ENCODE assay signal across 9 mouse cellular contexts in genomic region chr8:71952489-71952888, GRCm38 (mm10). TPM values are rescaled to one million over a fixed set of nuclear protein-coding genes. Genes with fewer than 3 reads are reported as not detected.
A peak's percentile ranks its signal among the peaks of the same experiment; 100 is the strongest.
DNase-seq lines count a peak whose midpoint lies in the region; ATAC-seq and TF ChIP-seq lines count a peak whose summit lies in the region.
"Had no signal": no experiment of that assay in that cellular context is flagged by ENCODE, and none has a peak within 500 bp of the region (broad histone marks: within the 10 kb centered on the region; RNA-seq: fewer than 3 reads in every experiment).

No protein-coding gene starts in this region.

- no peak overlapping the region for H3K9ac ChIP-seq in limb, embryonic 11.5 days (ENCODE audit: low read length)
- H3K9ac ChIP-seq in ES-E14 (ENCODE audit: insufficient read depth, low read depth, low read length, poor library complexity, severe bottlenecking): peak overlapping the region; percentile 91; the same call in 1 of the 2 replicates
- no peak overlapping the region for H3K9ac ChIP-seq in embryonic facial prominence, embryonic 14.5 days (ENCODE audit: low read depth, low read length)
- no peak overlapping the region for H3K9ac ChIP-seq in liver, embryonic 15.5 days

- no peaks in the 10 kb centered on the region for H3K27me3 ChIP-seq in limb, embryonic 11.5 days (ENCODE audit: control insufficient read depth, insufficient read depth, low read length)
- H3K27me3 ChIP-seq in limb, embryonic 10.5 days (ENCODE audit: low read depth, poor library complexity, severe bottlenecking): no peaks in the 10 kb centered on the region
- no peaks in the 10 kb centered on the region for H3K27me3 ChIP-seq in embryonic facial prominence, embryonic 14.5 days (replicated peaks; ENCODE audit: control insufficient read depth, insufficient read depth, low read length)
- H3K27me3 ChIP-seq in liver, embryonic 15.5 days: peaks cover 6% of the 10 kb centered on the region; the same call in 1 of the 2 replicates

- DNase-seq in limb, embryonic 11.5 days (ENCODE audit: low spot score): peak; percentile 18
- no peak for DNase-seq in limb, embryonic 10.5 days (ENCODE audit: low spot score)
- no peak for DNase-seq in ES-E14 (ENCODE audit: low read depth, low spot score)
- no peak for DNase-seq in embryonic facial prominence, embryonic 14.5 days (ENCODE audit: low spot score)
- DNase-seq in cerebellum, adult 11-12 months: no peak
- DNase-seq in layer of hippocampus, adult 18-20 months (ENCODE audit: low spot score in 2 of 2): no peak
- no peak for DNase-seq in kidney, postnatal 4 days
- DNase-seq: left cerebral cortex, postnatal 4 days had no signal

- ATAC-seq in limb, embryonic 11.5 days (ENCODE audit: insufficient number of reproducible peaks, low FRiP score, low TSS enrichment, low read depth): no peak
- ATAC-seq in embryonic facial prominence, embryonic 14.5 days (ENCODE audit: low read depth): no peak
- ATAC-seq in liver, embryonic 15.5 days (ENCODE audit: insufficient read depth): no peak

- no peak overlapping the region for H3K4me2 ChIP-seq in limb, embryonic 11.5 days (ENCODE audit: low read depth, severe bottlenecking)
- peak overlapping the region; percentile 69; the same call in 1 of the 2 replicates for H3K4me2 ChIP-seq in embryonic facial prominence, embryonic 14.5 days (ENCODE audit: low read depth, low read length)
- H3K4me2 ChIP-seq in liver, embryonic 15.5 days: peak overlapping the region; percentile 74; the same call in 1 of the 2 replicates

- H3K4me1 ChIP-seq in limb, embryonic 11.5 days (ENCODE audit: control insufficient read depth, insufficient read depth, low read length): no peaks in the 10 kb centered on the region
- H3K4me1 ChIP-seq in limb, embryonic 10.5 days: peaks cover 15% of the 10 kb centered on the region
- peaks cover 3% of the 10 kb centered on the region in 2 experiments; a peak in 1 of 4 replicates for H3K4me1 ChIP-seq in ES-E14 (ENCODE audit: control insufficient read depth in 2 of 2, insufficient read depth in 2 of 2, low read length in 2 of 2, poor library complexity in 1 of 2)
- peaks cover 6% of the 10 kb centered on the region for H3K4me1 ChIP-seq in embryonic facial prominence, embryonic 14.5 days (ENCODE audit: control insufficient read depth, insufficient read depth, low read length)
- peaks cover 26% of the 10 kb centered on the region for H3K4me1 ChIP-seq in liver, embryonic 15.5 days (replicated peaks)

- H3K27ac ChIP-seq in limb, embryonic 11.5 days (replicated peaks; ENCODE audit: low read depth, low read length): no peak overlapping the region
- no peak overlapping the region for H3K27ac ChIP-seq in limb, embryonic 10.5 days
- peak overlapping the region; percentile 66; the same call in 1 of the 2 replicates for H3K27ac ChIP-seq in ES-E14 (ENCODE audit: insufficient read depth, low read depth, low read length, poor library complexity, severe bottlenecking)
- H3K27ac ChIP-seq in embryonic facial prominence, embryonic 14.5 days (replicated peaks; ENCODE audit: low read depth, low read length): no peak overlapping the region
- no peak overlapping the region for H3K27ac ChIP-seq in liver, embryonic 15.5 days (replicated peaks)

- H3K4me3 ChIP-seq in limb, embryonic 11.5 days (ENCODE audit: low read depth, low read length): no peak overlapping the region
- no peak overlapping the region for H3K4me3 ChIP-seq in limb, embryonic 10.5 days
- peak overlapping the region; percentile 77 to 88; a peak in 3 of 4 replicates for H3K4me3 ChIP-seq in ES-E14 (ENCODE audit: insufficient read depth in 1 of 2, low read depth in 1 of 2, low read length in 2 of 2, poor library complexity in 1 of 2, severe bottlenecking in 1 of 2)
- no peak overlapping the region for H3K4me3 ChIP-seq in embryonic facial prominence, embryonic 14.5 days (ENCODE audit: low read depth, low read length)
- H3K4me3 ChIP-seq in liver, embryonic 15.5 days (replicated peaks): no peak overlapping the region

- in situ Hi-C loops in ES-E14 (cut with MboI; ENCODE audit: low sequenced_read_pairs in 2 of 2, unreplicated experiment in 2 of 2): no loop called here

- H3K36me3 ChIP-seq in limb, embryonic 11.5 days (ENCODE audit: control insufficient read depth, insufficient read depth, low read length): no peaks in the 10 kb centered on the region; the same call in 1 of the 2 replicates
- H3K36me3 ChIP-seq in limb, embryonic 10.5 days: peaks cover 37% of the 10 kb centered on the region
- H3K36me3 ChIP-seq in ES-E14 (ENCODE audit: control insufficient read depth, insufficient read depth, low read length, poor library complexity, severe bottlenecking): peaks cover 3% of the 10 kb centered on the region
- peaks cover 15% of the 10 kb centered on the region; the same call in 1 of the 2 replicates for H3K36me3 ChIP-seq in embryonic facial prominence, embryonic 14.5 days (ENCODE audit: control insufficient read depth, insufficient read depth, low read length)
- peaks cover 7% of the 10 kb centered on the region; the same call in 1 of the 2 replicates for H3K36me3 ChIP-seq in liver, embryonic 15.5 days (replicated peaks)

- 97% methylated on average over 1 of the region's 1 CpGs for WGBS in limb, embryonic 11.5 days
- 79% methylated on average over 1 of the region's 1 CpGs for WGBS in limb, embryonic 10.5 days
- WGBS in embryonic facial prominence, embryonic 14.5 days: 87% methylated on average over 1 of the region's 1 CpGs
- WGBS in liver, embryonic 15.5 days (ENCODE audit: insufficient replicate concordance): 83% methylated on average over 1 of the region's 1 CpGs

- no peaks in the 10 kb centered on the region; the same call in 1 of the 2 replicates for H3K9me3 ChIP-seq in limb, embryonic 11.5 days (ENCODE audit: control insufficient read depth, low read length)
- H3K9me3 ChIP-seq in limb, embryonic 10.5 days (replicated peaks): peaks cover 7% of the 10 kb centered on the region
- H3K9me3 ChIP-seq in ES-E14 (ENCODE audit: control insufficient read depth, insufficient read depth, low read depth, low read length): no peaks in the 10 kb centered on the region
- peaks cover 33% of the 10 kb centered on the region for H3K9me3 ChIP-seq in embryonic facial prominence, embryonic 14.5 days (ENCODE audit: control insufficient read depth, low read length)
- no peaks in the 10 kb centered on the region for H3K9me3 ChIP-seq in liver, embryonic 15.5 days (replicated peaks)

TF ChIP-seq in ES-E14, 5 proteins besides CTCF, POLR2A, EP300 and RAD21:
- TF ChIP-seq CHD2 (IDR thresholded peaks at IDR 0.05; ENCODE audit: low read depth, low read length) (no peak), ZNF384 (IDR thresholded peaks at IDR 0.05; ENCODE audit: low read depth, low read length) (peak; percentile 53; the same call in 1 of the 2 replicates), ZC3H11A (IDR thresholded peaks at IDR 0.05; ENCODE audit: borderline replicate concordance, low read depth, low read length) (no peak)

RNA-seq across cellular contexts. Expression of gene Zfp961, which starts 1.7 kb away (rescaled TPM):
- polyA plus RNA-seq in limb, embryonic 11.5 days (2014; fragmentation: Nextera tagmentation; extraction: Ambion mirVana): 30.9 and 31.2 TPM in 2 replicates
- 28.0 and 28.1 TPM in 2 replicates for polyA plus RNA-seq in limb, embryonic 10.5 days (2016; fragmentation: Nextera tagmentation; extraction: Ambion mirVana)
- 50.8 and 79.0 TPM in 2 replicates for total RNA-seq in ES-E14 (2012; rRNA removed)
- 16.2 and 16.7 TPM in 2 replicates for polyA plus RNA-seq in embryonic facial prominence, embryonic 14.5 days (2014; fragmentation: Nextera tagmentation; extraction: Ambion mirVana)
- polyA plus RNA-seq in liver, embryonic 15.5 days (2015; fragmentation: Nextera tagmentation; extraction: Ambion mirVana): 6.5 and 7.7 TPM in 2 replicates
- total RNA-seq in layer of hippocampus, adult 18-20 months (2021): 10 to 100 TPM; 16.7 to 20.0 TPM

RNA-seq across cellular contexts. Expression of gene Zfp617, which starts 44.1 kb away (rescaled TPM):
- polyA plus RNA-seq in limb, embryonic 11.5 days (2014; fragmentation: Nextera tagmentation; extraction: Ambion mirVana): 34.0 and 39.2 TPM in 2 replicates
- 27.4 and 34.3 TPM in 2 replicates for polyA plus RNA-seq in limb, embryonic 10.5 days (2016; fragmentation: Nextera tagmentation; extraction: Ambion mirVana)
- 15.1 and 16.0 TPM in 2 replicates for total RNA-seq in ES-E14 (2012; rRNA removed)
- 18.7 and 20.6 TPM in 2 replicates for polyA plus RNA-seq in embryonic facial prominence, embryonic 14.5 days (2014; fragmentation: Nextera tagmentation; extraction: Ambion mirVana)
- 7.8 and 8.6 TPM in 2 replicates for polyA plus RNA-seq in liver, embryonic 15.5 days (2015; fragmentation: Nextera tagmentation; extraction: Ambion mirVana)
- 10 to 100 TPM; 24.5 to 26.0 TPM for total RNA-seq in layer of hippocampus, adult 18-20 months (2021)

RNA-seq across cellular contexts. Expression of gene Zfp882, which starts 44.1 kb away (rescaled TPM):
- 5.4 and 6.7 TPM in 2 replicates for polyA plus RNA-seq in limb, embryonic 11.5 days (2014; fragmentation: Nextera tagmentation; extraction: Ambion mirVana)
- 5.4 and 7.2 TPM in 2 replicates for polyA plus RNA-seq in limb, embryonic 10.5 days (2016; fragmentation: Nextera tagmentation; extraction: Ambion mirVana)
- total RNA-seq in ES-E14 (2012; rRNA removed): 6.7 and 7.1 TPM in 2 replicates
- polyA plus RNA-seq in embryonic facial prominence, embryonic 14.5 days (2014; fragmentation: Nextera tagmentation; extraction: Ambion mirVana): 3.9 and 5.1 TPM in 2 replicates
- polyA plus RNA-seq in liver, embryonic 15.5 days (2015; fragmentation: Nextera tagmentation; extraction: Ambion mirVana): 0.94 and 1.1 TPM in 2 replicates
- 10 to 100 TPM; 15.2 to 16.2 TPM for total RNA-seq in layer of hippocampus, adult 18-20 months (2021)

RNA-seq across cellular contexts. Expression of gene Cyp4f18, which starts 56.9 kb away (rescaled TPM):
- polyA plus RNA-seq in limb, embryonic 11.5 days (2014; fragmentation: Nextera tagmentation; extraction: Ambion mirVana): 0.30 and 1.0 TPM in 2 replicates
- polyA plus RNA-seq in limb, embryonic 10.5 days (2016; fragmentation: Nextera tagmentation; extraction: Ambion mirVana): 0.58 and 0.71 TPM in 2 replicates
- total RNA-seq in ES-E14 (2012; rRNA removed): 0.18 and 0.32 TPM in 2 replicates
- 1.0 and 1.7 TPM in 2 replicates for polyA plus RNA-seq in embryonic facial prominence, embryonic 14.5 days (2014; fragmentation: Nextera tagmentation; extraction: Ambion mirVana)
- polyA plus RNA-seq in liver, embryonic 15.5 days (2015; fragmentation: Nextera tagmentation; extraction: Ambion mirVana): 3.2 and 4.3 TPM in 2 replicates
- not detected for total RNA-seq in layer of hippocampus, adult 18-20 months (2021)

Comparison
In these comparisons a context has a peak if more than half of its experiments do, and no peak if none do; other contexts are left out.
1. H3K4me3 ChIP-seq: peak in ES-E14 (2 of 2); none in limb, embryonic 11.5 days (single experiment), limb, embryonic 10.5 days (single experiment), embryonic facial prominence, embryonic 14.5 days (single experiment) and liver, embryonic 15.5 days (single experiment).